Mouse (Mus musculus) urinary bladder, postnatal 36 days (tissue): ENCODE results near the gene Lcp1.
"Not testable (repeated sequence)": the region's sequence is repeated elsewhere in the genome, so short reads cannot be mapped to it uniquely, and the experiment has no call there.

Experiments
- DNase-seq, 2 experiments: peaks; one replicate each; pipeline ENCODE4 v3.0.0; 2022; ENCODE audit warnings: low spot score in 2 of 2, mixed read lengths in 1 of 2

Lcp1 gene

DNA sequence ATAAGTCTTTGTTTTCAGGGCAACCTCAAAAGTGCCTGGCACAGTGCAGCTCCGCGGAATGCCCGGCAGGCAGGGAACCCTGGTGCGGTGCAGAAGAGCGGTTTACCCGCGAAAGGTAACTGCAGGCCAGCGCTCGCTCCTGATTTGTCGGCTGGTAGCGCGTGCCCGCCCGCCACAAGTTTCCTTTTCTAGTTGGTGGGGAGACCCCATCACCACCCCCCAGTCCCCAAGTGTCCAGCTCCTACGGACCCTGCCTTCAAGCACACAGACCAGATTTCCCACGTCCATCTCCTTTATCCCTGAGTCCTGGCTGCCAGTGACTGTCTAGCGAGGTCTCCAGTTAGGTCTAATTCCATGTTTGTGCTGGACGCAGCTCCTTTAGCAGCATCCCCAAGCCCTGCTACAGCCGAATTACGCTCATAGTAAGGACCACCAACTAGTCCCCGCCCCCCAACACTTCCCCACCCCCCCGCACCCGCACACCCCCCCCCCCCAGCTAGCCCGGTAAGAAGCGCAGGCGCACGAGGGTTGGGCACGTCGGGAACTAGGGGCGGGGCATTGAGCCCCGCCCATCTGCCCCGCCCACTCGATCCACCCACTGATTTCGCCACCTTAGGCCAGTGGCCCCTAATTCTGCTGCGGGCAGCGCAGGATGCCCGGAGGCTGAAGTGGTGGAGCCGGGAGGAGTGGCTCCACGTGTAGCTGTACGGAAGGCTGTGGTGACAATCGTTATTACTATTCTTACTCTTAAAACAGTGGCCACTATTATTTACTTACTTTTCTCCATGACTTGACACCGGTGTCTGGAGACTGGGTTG lies at the start of gene Lcp1, which contains the start of gene Lrrc63:
Gene Lcp1, plus strand, starts transcription at position 601 of the 818 bp plus-strand sequence.
Gene Lrrc63, minus strand, starts transcription at position 381 of the 818 bp plus-strand sequence.
- peak; percentile 73 to 82 for DNase-seq

DNA sequence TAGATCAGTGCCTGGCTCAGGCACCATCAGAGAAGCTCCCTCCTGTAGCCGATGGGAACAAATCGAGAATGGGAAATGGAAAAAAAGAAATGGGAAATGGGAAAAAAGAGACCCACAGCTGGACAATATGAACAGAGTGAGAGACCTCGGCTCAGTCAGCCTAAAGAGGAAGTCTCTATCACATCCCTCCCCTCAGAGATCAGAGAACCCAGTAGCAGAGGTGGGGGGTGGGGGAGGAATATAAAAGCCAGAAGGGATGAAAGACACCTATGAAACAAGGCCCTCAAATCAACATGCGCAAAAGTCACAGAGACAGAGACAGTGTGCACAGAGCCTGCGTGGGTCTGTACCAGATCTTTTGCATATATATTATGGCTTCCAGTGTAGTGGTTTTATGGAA lies 27.9 kb upstream of the Lcp1 start:
- no peak for DNase-seq

DNA sequence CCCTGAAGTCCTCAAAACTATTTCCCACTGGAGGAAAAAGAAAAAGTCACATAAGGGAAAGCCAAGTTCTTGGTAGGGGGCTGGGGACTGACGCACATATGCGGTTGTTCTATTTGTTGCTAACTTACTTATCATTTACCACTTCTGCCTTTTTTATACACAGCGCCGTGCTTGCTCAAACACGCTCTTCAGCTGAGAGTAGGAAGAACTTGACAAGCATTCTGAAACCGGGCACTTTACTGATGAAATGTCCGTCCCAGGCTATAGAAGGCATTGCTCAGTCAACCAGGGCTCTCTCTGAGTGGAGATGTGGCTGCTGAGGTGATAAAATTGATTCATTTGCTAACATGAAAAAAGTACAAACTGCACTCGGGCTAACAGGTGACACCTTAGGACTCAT lies 9.2 kb upstream of the Lcp1 start:
- no peak for DNase-seq

DNA sequence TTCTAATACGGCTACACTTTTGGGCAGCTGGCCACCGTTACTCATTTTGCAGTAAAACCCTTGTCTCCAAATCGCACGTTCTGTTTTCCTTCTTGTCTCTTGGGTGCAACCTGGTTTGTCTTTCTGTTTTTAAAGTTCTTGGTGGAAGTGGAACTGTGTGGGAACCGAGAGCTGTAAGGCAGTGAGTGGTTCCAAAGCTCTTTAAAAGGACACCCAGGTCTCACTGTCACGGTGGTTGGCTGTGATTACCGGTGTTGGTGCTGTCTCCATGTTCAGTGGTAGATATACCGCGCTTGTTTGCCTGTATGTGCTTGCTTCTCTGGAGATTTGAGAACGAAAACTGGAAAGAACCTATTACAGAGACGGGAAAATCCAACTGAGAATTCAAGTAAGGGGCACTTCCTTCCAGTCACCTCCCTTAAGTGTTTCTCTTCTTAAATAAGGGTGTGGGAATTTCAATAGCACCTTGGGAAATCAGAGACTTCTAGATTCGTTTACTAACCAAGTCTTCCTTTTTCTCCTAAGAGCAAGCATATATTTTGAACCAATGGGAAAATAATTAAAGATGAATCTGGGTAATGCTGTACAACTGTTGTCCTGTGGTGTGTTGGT lies 529 bp downstream of the Lcp1 start:
- no peak for DNase-seq

DNA sequence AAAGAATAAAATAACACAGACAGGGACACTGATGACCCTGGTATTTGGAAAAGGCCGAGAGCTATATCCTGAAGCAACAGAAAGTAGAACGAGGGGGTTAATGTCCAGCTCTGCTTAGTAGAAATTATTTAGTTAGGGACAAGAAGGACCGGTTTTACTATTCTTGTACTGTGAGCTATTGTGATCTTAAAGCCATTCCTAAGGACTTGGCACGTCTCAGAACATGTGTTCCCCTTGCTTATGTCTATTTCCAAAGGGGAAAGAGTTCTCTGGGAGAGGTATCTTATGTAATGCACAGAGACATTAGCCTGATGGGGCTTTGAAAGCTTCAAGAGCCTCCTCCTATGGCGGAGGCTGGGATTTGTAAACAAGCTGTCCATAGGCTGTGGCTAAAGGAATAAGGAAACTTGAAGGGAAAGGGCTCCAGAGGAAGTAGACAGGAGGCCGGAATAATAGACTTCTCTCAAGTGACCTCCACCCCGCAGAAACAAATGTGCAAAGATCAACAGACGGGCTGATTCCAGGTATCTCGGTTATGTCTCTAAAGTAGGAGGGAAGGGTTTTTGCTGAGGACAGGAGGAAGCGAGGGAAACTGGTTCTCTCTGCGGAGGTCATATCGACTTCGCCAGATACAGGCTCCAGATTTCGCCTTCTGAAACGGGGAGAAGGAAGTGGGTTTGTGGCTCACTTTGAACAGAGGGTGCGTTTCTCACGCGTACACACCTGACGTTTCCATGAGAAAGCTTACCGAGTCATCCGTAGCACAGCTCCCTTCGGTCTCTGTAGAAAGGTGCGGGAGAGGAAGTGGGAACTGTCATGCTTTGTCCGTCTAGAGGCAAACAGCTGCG lies 5.4 kb downstream of the Lcp1 start:
- DNase-seq = peak in 1 of 2 experiments; percentile 41

DNA sequence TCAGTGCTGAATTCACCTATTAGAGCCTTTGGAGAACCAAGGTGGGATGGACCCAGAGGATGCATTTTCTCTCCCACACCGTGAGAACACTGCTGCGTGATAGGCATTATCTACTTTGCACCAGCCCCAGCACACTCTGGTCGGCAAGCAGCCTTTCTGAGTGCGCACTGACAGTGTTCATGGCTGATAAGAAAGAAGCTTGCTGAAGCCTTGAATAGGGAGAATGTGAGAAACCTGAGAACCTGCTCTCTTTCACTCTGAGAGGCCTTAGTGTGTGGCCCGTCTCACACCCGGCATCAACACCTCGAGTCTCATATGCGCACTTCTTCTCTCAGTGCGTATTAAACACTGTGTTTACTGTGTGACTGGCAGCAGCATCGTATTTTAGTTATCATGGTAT lies 7.6 kb downstream of the Lcp1 start:
- DNase-seq = no peak

DNA sequence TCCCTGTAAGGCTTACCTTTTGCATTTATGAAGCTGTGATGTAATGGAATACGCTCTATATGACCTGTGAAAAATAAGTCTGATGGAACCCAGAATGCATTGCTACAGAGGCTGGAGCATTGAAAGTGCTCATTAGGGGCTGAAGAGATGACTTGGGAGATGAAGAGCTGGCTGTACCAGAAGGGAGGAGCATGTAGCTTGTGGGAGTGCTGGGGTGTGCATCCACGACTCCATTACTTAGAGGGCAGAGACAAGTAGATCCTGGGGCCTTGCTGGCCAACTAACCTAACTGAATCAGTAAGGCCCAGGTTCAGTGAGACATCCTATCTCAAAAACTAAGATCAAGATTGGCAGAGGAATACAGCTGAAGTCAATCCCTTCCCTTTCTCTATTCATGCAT lies 8.3 kb downstream of the Lcp1 start:
- no peak for DNase-seq

DNA sequence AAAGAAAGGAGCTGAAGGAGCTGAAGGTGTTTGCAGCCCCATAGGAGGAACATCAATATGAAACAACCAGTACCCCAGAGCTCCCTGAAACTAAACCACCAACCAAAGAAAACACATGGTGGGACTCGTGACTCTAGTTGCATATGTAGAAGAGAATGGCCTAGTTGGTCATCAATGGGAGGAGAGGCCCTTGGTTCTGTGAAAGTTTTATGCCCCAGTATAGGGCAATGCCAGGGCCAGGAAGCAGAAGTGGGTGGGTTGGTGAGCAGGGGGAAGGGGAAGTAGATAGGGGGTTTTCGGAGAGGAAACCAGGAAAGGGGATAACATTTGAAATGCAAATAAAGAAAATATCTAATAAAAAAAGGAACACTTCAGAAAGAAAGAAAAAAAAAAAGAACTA lies 16.8 kb downstream of the Lcp1 start:
- DNase-seq = not testable (repeated sequence)

DNA sequence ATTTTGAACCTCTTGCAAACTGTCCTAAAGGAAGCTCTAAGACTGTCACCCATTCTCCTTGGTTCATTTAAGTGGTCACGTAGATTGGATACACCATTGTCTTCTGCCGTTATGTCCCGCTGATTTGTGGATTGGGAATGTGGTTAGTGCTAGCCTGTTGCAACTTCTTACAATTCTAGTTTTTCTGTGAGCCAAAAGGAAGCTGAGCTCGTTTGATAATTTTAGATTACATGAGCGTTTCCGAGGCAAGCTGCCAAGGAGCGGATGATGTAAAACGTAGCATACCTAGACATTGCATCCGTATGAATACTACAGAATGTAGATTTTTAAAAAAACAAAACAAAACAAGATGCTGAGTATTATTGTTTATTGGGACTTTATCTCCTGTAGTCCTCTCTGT lies 17.3 kb downstream of the Lcp1 start:
- DNase-seq = no peak

DNA sequence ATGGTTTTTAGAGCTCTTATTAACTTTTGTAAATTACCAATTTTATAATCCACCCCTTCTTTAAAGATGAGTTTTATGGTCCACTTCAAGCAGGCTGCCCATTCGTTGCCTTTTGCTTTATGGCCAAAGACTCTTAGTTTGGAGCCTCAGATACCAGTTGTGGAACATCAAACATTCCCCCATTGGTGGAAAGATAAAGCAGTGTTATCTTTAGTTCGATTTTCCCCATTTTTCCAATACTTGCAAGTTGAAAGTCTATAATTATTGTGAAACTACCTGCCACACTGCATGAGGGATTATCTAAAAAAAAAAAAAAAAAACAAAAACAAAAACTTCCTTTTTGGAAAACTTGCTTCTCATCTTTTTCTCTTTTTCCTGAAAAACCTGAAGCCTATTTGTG lies 19.8 kb downstream of the Lcp1 start:
- no peak for DNase-seq

DNA sequence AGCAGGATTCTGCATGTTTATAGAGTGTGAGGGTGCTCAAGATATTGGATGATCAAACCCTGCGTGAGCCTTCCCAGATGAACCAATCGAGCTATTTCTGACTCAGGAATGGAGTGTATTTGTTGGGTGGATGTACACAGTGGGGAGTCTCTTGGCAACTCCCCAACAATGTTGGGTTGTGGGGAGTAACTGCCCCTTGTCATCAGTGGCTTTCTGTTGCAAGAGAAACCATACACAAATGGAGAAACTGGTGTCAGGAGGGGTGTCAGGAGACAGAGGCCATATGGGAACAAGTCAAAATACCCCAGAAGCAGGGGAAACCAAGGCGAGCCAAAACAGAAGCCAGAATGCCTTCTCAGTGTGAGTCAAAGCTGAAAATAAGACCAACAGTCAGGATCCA lies 20.2 kb downstream of the Lcp1 start:
- no peak for DNase-seq

DNA sequence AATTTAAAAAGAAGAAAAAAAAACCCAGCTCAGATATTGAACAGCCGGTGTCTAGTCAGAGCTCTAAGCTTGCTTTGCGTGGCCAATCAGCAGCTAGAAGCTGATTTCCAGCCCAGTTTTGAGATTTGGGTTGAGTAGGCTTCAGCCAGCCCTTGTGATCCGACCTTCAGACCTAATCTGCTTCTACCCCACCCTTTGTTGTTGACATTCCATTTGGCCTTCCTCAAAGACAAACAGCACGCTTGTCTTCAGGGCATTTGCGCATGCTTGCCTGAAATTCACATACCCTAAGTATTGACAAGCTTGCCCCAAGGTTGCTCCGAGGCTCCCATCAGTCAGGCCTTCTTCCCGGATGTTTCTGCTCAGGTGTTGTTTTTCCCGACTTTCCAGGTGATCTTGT lies 23.6 kb downstream of the Lcp1 start:
- no peak for DNase-seq

DNA sequence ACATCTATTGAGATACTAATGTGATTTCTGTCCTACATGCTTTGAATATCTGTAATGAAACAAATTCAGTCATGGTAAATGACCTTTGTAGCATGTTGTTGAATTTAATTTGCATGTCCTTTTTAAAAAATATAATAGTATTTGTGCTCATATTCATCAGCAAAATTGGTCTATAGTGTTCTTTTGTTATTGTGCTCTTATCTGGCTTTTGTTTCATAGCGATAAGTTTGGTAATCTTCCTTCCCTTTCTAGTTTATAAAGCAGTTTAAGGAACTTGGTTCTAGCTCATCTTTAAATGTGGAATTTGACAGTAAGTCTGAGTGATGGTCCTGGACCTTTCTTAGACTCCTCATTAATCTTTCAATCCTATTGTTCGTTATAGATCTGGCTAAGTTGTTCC lies 28.5 kb downstream of the Lcp1 start:
- DNase-seq = no peak

DNA sequence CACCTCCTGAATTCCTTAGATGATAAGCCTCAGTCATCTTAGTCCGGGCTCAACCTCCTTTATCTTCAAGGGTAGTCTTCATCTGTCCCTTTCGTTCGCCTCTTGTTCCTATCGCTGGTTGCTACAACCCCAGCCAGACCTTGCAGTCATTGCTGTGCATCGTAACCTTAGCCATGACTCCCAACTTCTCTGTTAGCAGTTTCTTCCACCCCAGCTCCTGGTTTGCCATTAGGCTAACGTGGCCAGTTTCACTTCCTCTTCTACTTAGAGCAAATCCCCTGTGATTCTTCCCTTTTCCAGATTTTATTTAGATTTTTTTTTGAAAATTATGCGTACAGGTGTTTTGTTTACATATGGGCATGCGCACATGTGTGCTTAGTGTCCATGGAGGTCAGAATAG lies 33.0 kb downstream of the Lcp1 start:
- no peak for DNase-seq

DNA sequence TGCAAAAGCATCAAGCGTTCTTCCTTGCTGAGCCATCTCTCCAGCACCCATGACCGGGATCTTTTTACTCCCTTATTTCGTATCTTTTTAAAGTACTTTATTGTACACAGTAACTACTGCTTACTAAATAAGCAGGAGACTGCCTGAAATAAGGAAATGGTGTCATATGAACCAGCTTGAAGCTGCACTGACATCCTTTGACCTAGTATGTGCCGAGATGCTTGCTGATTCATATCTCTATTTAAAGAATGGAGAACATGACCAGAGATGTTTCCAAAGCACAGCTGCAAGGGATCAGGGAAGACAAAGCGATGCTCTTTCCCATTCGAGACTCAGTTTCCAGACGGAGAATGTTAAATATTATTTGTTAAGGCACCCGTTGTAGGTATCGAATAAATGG lies 33.4 kb downstream of the Lcp1 start:
- no peak for DNase-seq

DNA sequence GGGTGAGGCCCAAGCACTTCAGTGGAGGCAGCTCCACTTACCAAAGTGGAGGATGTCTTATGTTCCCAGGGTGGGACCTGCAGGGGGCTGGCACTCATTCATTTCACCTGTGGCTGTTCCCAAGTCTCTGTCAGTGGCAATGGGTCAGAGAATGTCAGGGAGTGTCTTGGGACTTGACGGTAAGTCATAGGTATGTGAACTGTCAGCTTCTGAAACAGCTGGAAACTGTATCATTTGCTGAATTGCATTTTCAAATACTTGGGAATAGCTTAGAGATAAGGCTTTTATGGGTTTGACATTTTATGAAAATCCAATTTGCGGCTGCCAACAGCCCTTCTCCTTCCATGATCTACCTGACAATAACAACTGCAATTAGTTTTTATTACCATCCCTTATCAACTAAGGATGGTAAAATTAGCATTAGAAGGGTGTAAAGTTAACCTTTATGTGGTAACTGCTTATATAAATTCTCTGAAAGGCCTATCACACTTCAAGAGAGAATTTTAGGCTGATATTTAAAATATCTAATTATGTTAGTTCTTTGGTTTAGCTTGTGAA lies 34.8 kb downstream of the Lcp1 start:
- no peak for DNase-seq

DNA sequence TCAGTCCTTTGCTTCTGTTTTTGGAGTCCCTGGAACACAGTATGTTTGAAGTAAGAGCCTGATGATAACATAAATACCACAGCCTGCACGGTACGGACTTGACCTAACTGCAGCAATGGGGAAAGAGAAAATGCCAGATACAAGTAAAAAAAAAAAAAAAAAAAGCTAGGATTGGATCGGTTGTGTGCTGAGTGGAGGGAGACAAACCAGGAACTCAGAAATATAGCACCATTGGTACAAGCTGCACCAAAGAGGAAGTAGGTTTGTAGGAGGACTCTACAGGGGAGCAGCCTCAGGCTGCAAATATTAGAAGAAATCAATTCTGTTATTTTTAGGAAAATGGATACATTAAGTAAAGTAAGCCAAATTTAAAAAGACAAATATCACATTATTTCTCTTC lies 37.6 kb downstream of the Lcp1 start:
- no peak for DNase-seq

DNA sequence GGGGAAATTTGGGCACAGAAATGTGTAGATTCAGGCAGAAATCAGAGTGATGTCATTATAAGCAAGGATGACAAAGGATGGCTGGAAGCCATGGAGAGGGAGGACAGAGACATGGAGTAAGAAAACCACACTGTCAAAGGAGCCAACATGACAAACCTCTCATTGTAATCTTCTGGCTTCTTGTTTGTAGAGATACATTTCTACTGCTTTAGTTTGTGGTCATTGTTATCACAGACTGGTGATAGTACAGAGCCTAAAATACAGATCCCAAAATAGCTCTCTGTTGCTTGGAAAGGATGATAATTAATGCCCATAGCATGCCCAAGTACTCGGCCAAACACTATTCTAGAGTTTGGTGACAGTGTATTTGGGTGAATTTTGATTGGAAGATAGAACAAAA lies 39.6 kb downstream of the Lcp1 start:
- no peak for DNase-seq

DNA sequence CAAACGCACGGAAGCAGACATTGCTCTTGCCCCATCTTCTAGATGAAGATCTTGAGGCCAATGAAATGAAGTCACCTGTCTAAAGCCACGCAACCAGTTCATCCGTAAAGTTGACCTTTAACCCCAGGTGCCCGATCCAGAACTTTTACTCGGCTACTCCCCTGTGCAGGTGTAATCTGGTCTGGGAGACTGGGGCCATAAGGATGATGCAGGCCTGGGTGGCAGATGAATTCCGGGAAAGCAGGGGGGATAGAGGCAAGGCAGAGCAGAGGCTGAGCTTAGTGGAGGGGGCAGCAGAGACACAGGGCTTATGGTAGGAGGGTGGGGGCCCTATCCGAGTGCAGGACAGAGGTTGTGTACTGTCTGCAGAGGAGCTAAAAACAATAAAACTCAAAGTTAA lies 43.4 kb downstream of the Lcp1 start:
- DNase-seq = no peak

DNA sequence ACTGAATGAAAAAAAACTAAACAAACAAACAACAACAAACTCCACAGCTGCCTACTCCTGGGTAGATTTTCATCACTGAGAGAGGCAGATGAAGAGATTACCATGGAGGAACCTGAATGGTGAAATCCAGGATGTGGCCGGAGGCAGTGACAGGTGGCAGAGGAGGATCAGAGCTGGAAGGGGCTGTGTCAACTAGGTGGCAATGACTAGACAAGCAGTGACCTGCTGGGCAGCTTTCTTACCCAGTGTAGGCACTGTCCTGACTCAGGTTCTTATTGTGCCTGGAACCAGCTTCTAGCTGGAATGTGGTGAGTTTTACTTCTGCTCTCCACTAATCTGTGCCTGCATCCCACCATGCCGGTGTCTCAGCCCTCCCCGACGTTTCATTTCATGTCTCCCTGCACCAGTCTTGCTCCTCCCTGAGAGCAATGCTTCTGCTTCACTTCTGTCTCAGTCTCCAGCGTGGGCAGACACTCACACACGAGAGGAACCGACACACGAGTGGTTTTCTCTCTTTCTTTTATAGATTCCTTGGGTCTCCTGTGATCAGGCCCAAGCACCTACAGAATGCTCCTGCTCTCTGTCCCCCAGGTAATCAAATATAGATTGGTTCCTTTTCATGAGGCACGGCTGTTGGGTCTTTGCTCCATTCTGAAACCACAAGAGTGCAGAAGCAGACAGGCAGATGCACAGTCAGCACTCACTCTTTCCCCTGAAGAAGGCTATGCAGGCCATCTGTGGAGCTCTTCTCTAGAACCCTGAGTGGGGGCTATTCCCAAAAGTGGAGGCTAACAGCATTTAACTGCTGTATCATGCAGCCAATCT lies 44.0 kb downstream of the Lcp1 start:
- no peak for DNase-seq

DNA sequence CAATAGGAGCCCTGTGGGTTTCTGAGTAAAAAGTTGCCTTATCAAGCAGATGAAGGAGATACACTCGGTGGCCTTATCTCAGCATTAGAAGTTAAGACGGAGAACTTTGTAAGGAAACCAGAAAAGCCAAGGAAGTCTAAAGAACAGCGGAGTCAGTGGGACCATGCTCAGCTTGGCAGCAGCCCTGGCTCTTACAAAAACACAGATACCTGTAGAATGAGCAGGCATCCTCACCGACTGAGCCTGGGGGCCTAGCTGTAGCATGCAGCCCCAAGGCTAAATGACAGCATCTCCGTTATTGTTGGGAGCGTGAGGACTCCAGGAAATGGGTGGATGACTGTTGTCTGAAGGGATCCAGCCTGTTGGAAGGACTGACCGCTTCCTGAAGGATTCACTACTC lies 44.9 kb downstream of the Lcp1 start:
- DNase-seq = no peak
